Mouse (Mus musculus): ENCODE results near the gene Gpr149. TPM values are rescaled to one million over a fixed set of nuclear protein-coding genes. Genes with fewer than 3 reads are reported as not detected.

Gpr149 gene
- 0.12 and 0.16 TPM in 2 replicates for polyA plus RNA-seq (2012; rRNA removed)

DNA sequence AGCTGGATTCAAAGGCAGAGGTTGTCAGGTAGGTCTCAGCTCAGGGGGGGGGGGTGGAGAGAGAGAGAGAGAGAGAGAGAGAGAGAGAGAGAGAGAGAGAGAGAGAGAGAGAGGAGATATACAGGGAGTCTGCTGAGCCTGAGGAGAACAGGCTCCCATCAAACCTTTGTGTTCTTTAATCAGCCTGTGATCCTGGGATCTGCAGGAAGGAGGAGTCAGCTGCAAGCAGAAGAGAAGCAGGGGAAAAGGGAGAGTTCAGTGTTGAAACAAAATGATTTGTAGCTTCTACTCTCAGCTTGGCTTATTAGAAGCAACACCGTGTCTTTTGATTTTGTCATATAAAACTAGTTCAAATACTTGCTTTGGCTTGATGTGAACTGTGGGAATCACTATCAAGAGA is at the start of gene Gpr149:
Gpr149 (minus strand) TSS at position 168 of the 400 bp plus-strand sequence.

DNA sequence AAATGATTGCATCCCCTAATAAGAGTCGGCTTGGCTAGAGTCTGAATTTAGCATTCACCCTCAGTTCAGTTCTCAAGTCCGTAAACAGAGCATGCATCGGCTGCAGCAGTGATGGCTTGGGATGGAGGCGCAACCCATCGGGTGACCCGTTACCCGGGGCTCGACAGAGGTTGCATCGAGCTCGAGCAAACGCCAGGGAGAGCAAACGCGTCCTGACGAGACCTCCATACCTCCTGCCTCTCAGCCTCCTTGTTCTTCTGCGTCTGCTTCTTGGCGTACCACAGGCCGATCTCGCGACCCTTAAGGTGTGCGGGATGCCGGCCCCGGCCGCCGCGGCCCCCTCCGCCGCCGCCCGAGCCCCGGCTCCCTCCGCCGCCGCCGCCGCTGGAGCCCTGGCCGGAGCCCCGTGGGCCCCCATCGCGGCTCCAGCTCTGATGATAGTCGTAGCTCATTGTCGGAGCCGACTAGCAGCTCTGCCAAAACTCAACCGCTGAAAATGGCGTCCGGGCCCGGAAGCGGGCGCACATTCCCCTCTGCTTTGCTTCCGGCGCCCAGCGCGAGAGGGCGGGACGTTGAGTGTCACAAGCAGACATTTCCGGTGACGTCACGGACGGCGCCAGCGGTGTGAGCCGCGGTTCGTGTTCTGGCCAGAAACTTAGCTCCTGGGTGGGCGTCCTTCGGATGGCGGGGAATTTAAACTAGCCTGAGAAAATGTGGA is 98.3 kb downstream of the Gpr149 start, which contains the start of gene Dhx36:
Dhx36 (minus strand) TSS at position 517 of the 718 bp plus-strand sequence.

Other genes with a start within 250 kb of the Gpr149 start
- 4.0 and 5.1 TPM in 2 replicates for gene Dhx36, start 98.1 kb downstream of the Gpr149 start, polyA plus RNA-seq (2012; rRNA removed)

Data from ovary, adult 2 months (tissue).